Mouse (Mus musculus) lung, embryonic 14.5 days (tissue): ENCODE results near the gene Stk25. TPM values are rescaled to one million over a fixed set of nuclear protein-coding genes. Genes with fewer than 3 reads are reported as not detected.

Experiments used
- ATAC-seq: fragments of 200-750 bp; cut with Nextera tagmentation; 2 replicates; pipeline ENCODE4 v1.8.0; 2017; ENCODE audit warnings: mild to moderate bottlenecking, moderate TSS enrichment, moderate library complexity; ENCODE audit not compliant: insufficient read depth
- DNase-seq: peaks from one replicate; pipeline ENCODE4 v3.0.0-alpha.2; 2015
- H3K27ac ChIP-seq: fragments of 300-500 bp; sonication (generic); 2 replicates; pipeline ENCODE4 v1.5.1; 2014; ENCODE audit warnings: low read depth, mild to moderate bottlenecking, moderate library complexity
- H3K27me3 ChIP-seq: fragments of 300-500 bp; sonication (generic); 2 replicates; pipeline ENCODE4 v1.6.1; 2014; ENCODE audit warnings: low read length, control low read depth; ENCODE audit not compliant: insufficient read depth
- H3K36me3 ChIP-seq: fragments of 300-500 bp; sonication (generic); 2 replicates; pipeline ENCODE4 v1.6.1; 2014; ENCODE audit warnings: control low read depth; ENCODE audit not compliant: insufficient read depth
- H3K4me1 ChIP-seq: fragments of 300-500 bp; sonication (generic); 2 replicates; pipeline ENCODE4 v1.6.1; 2014; ENCODE audit warnings: antibody characterized with exemption, control low read depth; ENCODE audit not compliant: insufficient read depth
- H3K4me2 ChIP-seq: fragments of 300-500 bp; sonication (generic); 2 replicates; pipeline ENCODE4 v1.6.1; 2014; ENCODE audit warnings: mild to moderate bottlenecking
- H3K4me3 ChIP-seq: fragments of 300-500 bp; sonication (generic); 2 replicates; pipeline ENCODE4 v1.5.1; 2014; ENCODE audit warnings: low read depth, low read length
- H3K9ac ChIP-seq: fragments of 300-500 bp; sonication (generic); 2 replicates; pipeline ENCODE4 v1.6.1; 2014
- H3K9me3 ChIP-seq: fragments of 300-500 bp; sonication (generic); 2 replicates; pipeline ENCODE4 v1.6.1; 2016; ENCODE audit warnings: low read depth, low read length, control low read depth
- CTCF ChIP-seq: IDR thresholded peaks from 2 replicates; pipeline ENCODE4 v1.5.1; 2016; ENCODE audit warnings: antibody characterized with exemption, low read depth
- WGBS: fragments of 180-500 bp; shearing (Covaris S2); extraction: QIAGEN DNeasy Blood & Tissue Kit; methylation state at CpG from one replicate; pipeline ENCODE4 v1.1.7; 2014; 5-methylcytosine and 5-hydroxymethylcytosine counted together
- polyA plus RNA-seq: library from polyadenylated mRNA; unstranded; fragments of >200 nt; fragmentation: Nextera tagmentation; extraction: Ambion mirVana; gene quantifications from 2 replicates; pipeline ENCODE4 v1.2.1, GENCODE M21; 2014

The Stk25 gene
- polyA plus RNA-seq, 1 experiment from 2014 or later: 181 TPM

- Histone ChIP-seq H3K27me3 (no peaks in the 10 kb centered on the region), H3K9me3 (no peaks in the 10 kb centered on the region), H3K27ac (no peak overlapping the region), H3K9ac (no peak overlapping the region), H3K36me3 (peaks cover 26% of the 10 kb centered on the region; the same call in 1 of the 2 replicates), H3K4me3 (no peak overlapping the region), H3K4me1 (0 out of 2 replicates have a peak, but pooled peaks cover 3% of the 10 kb centered on the region), H3K4me2 (no peak overlapping the region; the same call in 1 of the 2 replicates)
- WGBS: 66% methylated on average over 8 of the region's 8 CpGs
- DNase-seq: no peak
- no peak for ATAC-seq
- TF ChIP-seq CTCF: peak; percentile 21; the same call in 1 of the 2 replicates
Observed at GRCm38 (mm10) chr1:93688154-93688553, 29.7 kb upstream of the Stk25 start.

DNA sequence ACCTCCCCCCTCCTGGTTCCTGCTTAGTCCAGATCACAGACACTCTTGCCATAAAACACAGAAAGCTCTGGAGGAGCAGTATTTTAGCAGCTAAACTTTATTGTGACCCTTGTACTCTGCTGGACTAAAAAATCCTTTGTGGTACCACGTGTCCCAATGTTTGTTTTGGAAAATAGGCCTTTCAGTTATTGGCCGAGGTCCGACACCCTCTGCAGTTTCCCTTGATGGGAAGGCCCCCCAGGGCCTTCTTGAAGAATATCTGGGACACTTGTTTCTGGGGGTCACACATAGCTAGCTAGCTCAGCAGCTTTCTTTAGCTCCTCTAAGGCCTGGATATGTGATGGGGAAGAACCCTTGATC lies 28.5 kb upstream of the Stk25 start:
- DNase-seq: no peak
- Histone ChIP-seq H3K4me3 (peak overlapping the region; percentile 69), H3K27me3 (no peaks in the 10 kb centered on the region), H3K9me3 (no peaks in the 10 kb centered on the region), H3K36me3 (peaks cover 22% of the 10 kb centered on the region; the same call in 1 of the 2 replicates), H3K27ac (peak overlapping the region; percentile 84; the same call in 1 of the 2 replicates), H3K4me2 (peak overlapping the region; percentile 92), H3K4me1 (0 out of 2 replicates have a peak, but pooled peaks cover 3% of the 10 kb centered on the region), H3K9ac (peak overlapping the region; percentile 79)
- TF ChIP-seq CTCF: no peak
- no peak for ATAC-seq
- 47% methylated on average over 3 of the region's 3 CpGs for WGBS

GRCm38 (mm10) chr1:93686245-93686960 lies 27.9 kb upstream of the Stk25 start:
- WGBS: 2% methylated on average over 51 of the region's 51 CpGs
- 0 out of 2 replicates have a peak, but pooled peaks cover 3% of the 10 kb centered on the region for H3K4me1 ChIP-seq
- no peaks in the 10 kb centered on the region for H3K27me3 ChIP-seq
- DNase-seq: peak; percentile 87
- TF ChIP-seq CTCF: peak; percentile 73
- peak overlapping the region; percentile 79 for H3K9ac ChIP-seq
- ATAC-seq: peak; percentile 88
- H3K36me3 ChIP-seq: peaks cover 22% of the 10 kb centered on the region; the same call in 1 of the 2 replicates
- H3K27ac ChIP-seq: peak overlapping the region; percentile 84
- no peaks in the 10 kb centered on the region for H3K9me3 ChIP-seq
- peak overlapping the region; percentile 69 for H3K4me3 ChIP-seq
- H3K4me2 ChIP-seq: peak overlapping the region; percentile 92

- Histone ChIP-seq H3K36me3 (peaks cover 16% of the 10 kb centered on the region; the same call in 1 of the 2 replicates), H3K4me1 (0 out of 2 replicates have a peak, but pooled peaks cover 3% of the 10 kb centered on the region), H3K9ac (peak within 1 kb of the TSS; percentile 79), H3K9me3 (no peaks in the 10 kb centered on the region), H3K27ac (peak within 1 kb of the TSS; percentile 84), H3K4me3 (peak within 1 kb of the TSS; percentile 69), H3K4me2 (peak within 1 kb of the TSS; percentile 92), H3K27me3 (no peaks in the 10 kb centered on the region)
- TF ChIP-seq CTCF: 0 out of 2 replicates have a peak, but pooled peaks have one; percentile 5
- DNase-seq (peak; percentile 97), ATAC-seq (peak; percentile 79)
- under 1% methylated on average over 78 of the region's 78 CpGs for WGBS
Observed at GRCm38 (mm10) chr1:93685401-93686244, 27.2 kb upstream of the Stk25 start, which contains the start of gene Bok. Gene Bok (plus strand): TSS chr1:93685660.

GRCm38 (mm10) chr1:93679889-93680568 lies 21.6 kb upstream of the Stk25 start:
- 44% methylated on average over 7 of the region's 7 CpGs for WGBS
- no peak overlapping the region for H3K4me2 ChIP-seq
- H3K36me3 ChIP-seq: no peaks in the 10 kb centered on the region
- H3K9ac ChIP-seq: no peak overlapping the region
- H3K4me1 ChIP-seq: no peaks in the 10 kb centered on the region
- no peaks in the 10 kb centered on the region for H3K9me3 ChIP-seq
- peak; percentile 68; the same call in 1 of the 2 replicates for ATAC-seq
- TF ChIP-seq CTCF: no peak
- H3K4me3 ChIP-seq: no peak overlapping the region
- peak overlapping the region; percentile 80; the same call in 1 of the 2 replicates for H3K27ac ChIP-seq
- no peaks in the 10 kb centered on the region for H3K27me3 ChIP-seq
- peak; percentile 66 for DNase-seq

- no peak overlapping the region for H3K27ac ChIP-seq
- TF ChIP-seq CTCF: no peak
- no peaks in the 10 kb centered on the region for H3K9me3 ChIP-seq
- H3K36me3 ChIP-seq: no peaks in the 10 kb centered on the region
- WGBS: 61% methylated on average over 2 of the region's 2 CpGs
- DNase-seq: peak; percentile 57
- no peaks in the 10 kb centered on the region for H3K4me1 ChIP-seq
- no peak overlapping the region for H3K9ac ChIP-seq
- no peak overlapping the region for H3K4me3 ChIP-seq
- ATAC-seq: no peak
- no peaks in the 10 kb centered on the region for H3K27me3 ChIP-seq
- no peak overlapping the region for H3K4me2 ChIP-seq
Observed at GRCm38 (mm10) chr1:93678386-93678785, 19.9 kb upstream of the Stk25 start.
